Mouse (Mus musculus) olfactory bulb, adult 2 months (tissue): ENCODE measurements around the gene Jazf1. TPM values are rescaled to one million over a fixed set of nuclear protein-coding genes. Genes with fewer than 3 reads are reported as not detected.

Experiments
- H3K27ac ChIP-seq: fragments of 200-500 bp; 2 replicates; pipeline ENCODE4 v1.5.1; 2012; ENCODE audit warnings: low read depth, low read length; ENCODE audit not compliant: insufficient read depth
- H3K4me1 ChIP-seq: fragments of 200-500 bp; 2 replicates; pipeline ENCODE4 v1.6.1; 2012; ENCODE audit warnings: low read length; ENCODE audit not compliant: control insufficient read depth, insufficient read depth
- H3K4me3 ChIP-seq: fragments of 200-500 bp; 2 replicates; pipeline ENCODE4 v1.5.1; 2012; ENCODE audit warnings: mild to moderate bottlenecking, low read depth, low read length, moderate library complexity; ENCODE audit not compliant: insufficient read depth
- CTCF ChIP-seq: fragments of 200-500 bp; IDR thresholded peaks from 2 replicates; pipeline ENCODE4 v1.5.1; 2012; ENCODE audit warnings: low read depth, mild to moderate bottlenecking, low read length, moderate library complexity; ENCODE audit not compliant: insufficient read depth
- POLR2A ChIP-seq: fragments of 200-500 bp; IDR thresholded peaks from 2 replicates; pipeline ENCODE4 v1.6.1; 2012; ENCODE audit warnings: mild to moderate bottlenecking, low read depth, low read length, moderate library complexity; ENCODE audit not compliant: insufficient read depth
- WGBS: fragments of 180-500 bp; shearing (Covaris S2); methylation state at CpG from one replicate; pipeline ENCODE4 v1.1.7; 2018; 5-methylcytosine and 5-hydroxymethylcytosine counted together
- polyA plus RNA-seq: library from polyadenylated mRNA; stranded (reverse); fragments of >200 nt; gene quantifications from 2 replicates; pipeline ENCODE4 v1.2.4, GENCODE M21; 2012; ENCODE audit warnings: low replicate concordance; ENCODE audit not compliant: missing spikeins, insufficient read depth, insufficient read length

The Jazf1 gene
- polyA plus RNA-seq, 1 experiment, result not detected

- Histone ChIP-seq H3K27ac (no peak overlapping the region), H3K4me3 (no peak overlapping the region), H3K4me1 (0 out of 2 replicates have a peak, but pooled peaks cover 2% of the 10 kb centered on the region)
- TF ChIP-seq POLR2A, result no peak
- no peak for TF ChIP-seq CTCF
- WGBS, result 97% methylated on average over 3 of the region's 3 CpGs
Measured at GRCm38 (mm10) chr6:52892978-52893377, 175.5 kb downstream of the Jazf1 start.

GRCm38 (mm10) chr6:52887541-52888203 lies 180.8 kb downstream of the Jazf1 start:
- H3K27ac ChIP-seq, result no peak overlapping the region
- WGBS, result 77% methylated on average over 4 of the region's 4 CpGs
- no peaks in the 10 kb centered on the region for H3K4me1 ChIP-seq
- no peak overlapping the region for H3K4me3 ChIP-seq
- TF ChIP-seq POLR2A (no peak), CTCF (no peak)

- no peak for TF ChIP-seq CTCF
- TF ChIP-seq POLR2A, result no peak
- Histone ChIP-seq H3K27ac (no peak overlapping the region), H3K4me1 (no peaks in the 10 kb centered on the region), H3K4me3 (no peak overlapping the region)
- 83% methylated on average over 2 of the region's 2 CpGs for WGBS
Measured at GRCm38 (mm10) chr6:52883773-52884172, 184.7 kb downstream of the Jazf1 start.

- TF ChIP-seq POLR2A (no peak), CTCF (no peak)
- Histone ChIP-seq H3K4me1 (no peaks in the 10 kb centered on the region), H3K4me3 (no peak overlapping the region), H3K27ac (no peak overlapping the region)
- WGBS, result 85% methylated on average over 4 of the region's 4 CpGs
Measured at GRCm38 (mm10) chr6:52877176-52877575, 191.3 kb downstream of the Jazf1 start.

- 62% methylated on average over 2 of the region's 2 CpGs for WGBS
Measured at GRCm38 (mm10) chr6:52871306-52871705, 197.1 kb downstream of the Jazf1 start.

GRCm38 (mm10) chr6:52869252-52869651 lies 199.2 kb downstream of the Jazf1 start:
- H3K4me3 ChIP-seq, result no peak overlapping the region
- 89% methylated on average over 2 of the region's 2 CpGs for WGBS
- TF ChIP-seq CTCF, result no peak
- no peak for TF ChIP-seq POLR2A

More at GRCm38 (mm10) chr6:52871306-52871705, 197.1 kb downstream of the Jazf1 start:
- Histone ChIP-seq H3K4me1 (no peaks in the 10 kb centered on the region), H3K4me3 (no peak overlapping the region), H3K27ac (no peak overlapping the region)
- TF ChIP-seq POLR2A, result no peak
- no peak for TF ChIP-seq CTCF

GRCm38 (mm10) chr6:52868352-52868751 lies 200.1 kb downstream of the Jazf1 start:
- Histone ChIP-seq H3K27ac (no peak overlapping the region), H3K4me3 (no peak overlapping the region), H3K4me1 (no peaks in the 10 kb centered on the region)
- TF ChIP-seq POLR2A (no peak), CTCF (no peak)
- WGBS, result 95% methylated on average over 2 of the region's 2 CpGs

More at GRCm38 (mm10) chr6:52869252-52869651, 199.2 kb downstream of the Jazf1 start:
- Histone ChIP-seq H3K27ac (no peak overlapping the region), H3K4me1 (no peaks in the 10 kb centered on the region)

- TF ChIP-seq POLR2A (no peak), CTCF (no peak)
- Histone ChIP-seq H3K4me1 (peaks cover 3% of the 10 kb centered on the region; the same call in 1 of the 2 replicates), H3K4me3 (no peak overlapping the region), H3K27ac (no peak overlapping the region)
- WGBS, result 66% methylated on average over 7 of the region's 7 CpGs
Measured at GRCm38 (mm10) chr6:52861928-52862327, 206.5 kb downstream of the Jazf1 start.

- 71% methylated on average over 9 of the region's 9 CpGs for WGBS
- no peak for TF ChIP-seq POLR2A
- no peak for TF ChIP-seq CTCF
- Histone ChIP-seq H3K4me1 (peaks cover 3% of the 10 kb centered on the region; the same call in 1 of the 2 replicates), H3K4me3 (no peak overlapping the region), H3K27ac (no peak overlapping the region)
Measured at GRCm38 (mm10) chr6:52861186-52861820, 207.1 kb downstream of the Jazf1 start.

- Histone ChIP-seq H3K4me3 (no peak overlapping the region), H3K4me1 (peaks cover 3% of the 10 kb centered on the region; the same call in 1 of the 2 replicates), H3K27ac (no peak overlapping the region)
- 84% methylated on average over 6 of the region's 6 CpGs for WGBS
- no peak for TF ChIP-seq POLR2A
- TF ChIP-seq CTCF, result no peak
Measured at GRCm38 (mm10) chr6:52860713-52861112, 207.7 kb downstream of the Jazf1 start.
